Mouse (Mus musculus) midbrain, embryonic 16.5 days (tissue): ENCODE data around the gene Ndufa7. TPM values are rescaled to one million over a fixed set of nuclear protein-coding genes. Genes with fewer than 3 reads are reported as not detected.

Experiments
- ATAC-seq: fragments of 200-750 bp; cut with Nextera tagmentation; 2 replicates; pipeline ENCODE4 v1.8.0; 2017; ENCODE audit warnings: moderate TSS enrichment
- H3K27ac ChIP-seq: fragments of 300-500 bp; sonication (generic); 2 replicates; pipeline ENCODE4 v1.5.1; 2014; ENCODE audit warnings: mild to moderate bottlenecking, low read length, mixed read lengths
- H3K27me3 ChIP-seq: fragments of 300-500 bp; sonication (generic); 2 replicates; pipeline ENCODE4 v1.6.1; 2014; ENCODE audit warnings: low read depth, low read length, mixed read lengths; ENCODE audit not compliant: control insufficient read depth, insufficient read depth
- H3K36me3 ChIP-seq: fragments of 300-500 bp; sonication (generic); 2 replicates; pipeline ENCODE4 v1.6.1; 2014; ENCODE audit warnings: mild to moderate bottlenecking, low read length, moderate library complexity, mixed read lengths; ENCODE audit not compliant: control insufficient read depth, insufficient read depth
- H3K4me1 ChIP-seq: fragments of 300-500 bp; sonication (generic); 2 replicates; pipeline ENCODE4 v1.6.1; 2014; ENCODE audit warnings: mild to moderate bottlenecking, low read length, mixed read lengths; ENCODE audit not compliant: control insufficient read depth, insufficient read depth
- H3K4me2 ChIP-seq: fragments of 300-500 bp; sonication (generic); 2 replicates; pipeline ENCODE4 v1.6.1; 2014; ENCODE audit warnings: mild to moderate bottlenecking, low read length, mixed read lengths
- H3K4me3 ChIP-seq: fragments of 300-500 bp; sonication (generic); 2 replicates; pipeline ENCODE4 v1.5.1; 2014; ENCODE audit warnings: low read depth, mild to moderate bottlenecking, low read length, moderate library complexity, mixed read lengths
- H3K9ac ChIP-seq: fragments of 300-500 bp; sonication (generic); 2 replicates; pipeline ENCODE4 v1.6.1; 2014; ENCODE audit warnings: low read depth, low read length, mixed read lengths
- H3K9me3 ChIP-seq: fragments of 300-500 bp; sonication (generic); replicated peaks from 2 replicates; pipeline ENCODE4 v1.6.1; 2014; ENCODE audit warnings: mild to moderate bottlenecking, low read length, mixed read lengths; ENCODE audit not compliant: control insufficient read depth, poor library complexity, severe bottlenecking
- WGBS: fragments of 180-500 bp; shearing (Covaris S2); extraction: QIAGEN DNeasy Blood & Tissue Kit; methylation state at CpG from one replicate; pipeline ENCODE4 v1.1.7; 2014; 5-methylcytosine and 5-hydroxymethylcytosine counted together
- polyA plus RNA-seq: library from polyadenylated mRNA; unstranded; fragments of >200 nt; fragmentation: Nextera tagmentation; extraction: Ambion mirVana; gene quantifications from 2 replicates; pipeline ENCODE4 v1.2.1, GENCODE M21; 2015

Gene Ndufa7
- polyA plus RNA-seq, 1 experiment from 2014 or later = 428 TPM

DNA sequence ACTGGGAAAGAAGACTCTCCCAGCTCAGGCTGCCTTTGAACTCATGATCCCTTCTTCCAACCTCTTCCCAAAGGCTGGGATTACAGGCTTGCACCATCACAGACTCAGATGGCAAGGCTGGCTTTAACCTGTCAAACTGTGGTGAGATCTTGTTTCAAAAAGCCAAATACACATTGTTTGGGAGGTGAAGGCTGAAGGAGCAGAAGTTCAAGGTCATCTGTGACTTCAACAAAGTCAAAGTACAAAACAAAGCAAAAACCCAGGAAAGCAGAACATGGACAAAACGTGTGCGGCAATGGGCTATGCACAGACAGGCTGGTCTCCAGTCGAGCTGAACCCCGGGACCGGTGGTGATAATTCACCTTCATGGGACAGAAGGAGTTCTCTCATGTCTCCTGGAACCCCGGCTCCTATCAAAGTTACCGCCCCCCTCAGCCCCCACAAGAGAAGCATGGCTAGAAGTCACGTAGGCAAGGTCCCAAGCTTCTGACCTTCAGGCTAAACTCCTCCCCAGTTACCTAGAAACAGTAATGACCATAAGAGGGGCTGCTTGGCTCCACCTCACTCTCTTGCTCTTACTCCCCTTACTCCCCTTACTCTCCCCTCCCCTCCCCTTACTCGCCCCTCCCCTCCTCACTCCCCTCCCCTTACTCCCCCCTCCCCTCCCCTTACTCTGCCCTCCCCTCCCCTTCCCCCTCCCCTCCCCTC lies 17.0 kb upstream of the Ndufa7 start:
- H3K4me2 ChIP-seq = no peak overlapping the region

DNA sequence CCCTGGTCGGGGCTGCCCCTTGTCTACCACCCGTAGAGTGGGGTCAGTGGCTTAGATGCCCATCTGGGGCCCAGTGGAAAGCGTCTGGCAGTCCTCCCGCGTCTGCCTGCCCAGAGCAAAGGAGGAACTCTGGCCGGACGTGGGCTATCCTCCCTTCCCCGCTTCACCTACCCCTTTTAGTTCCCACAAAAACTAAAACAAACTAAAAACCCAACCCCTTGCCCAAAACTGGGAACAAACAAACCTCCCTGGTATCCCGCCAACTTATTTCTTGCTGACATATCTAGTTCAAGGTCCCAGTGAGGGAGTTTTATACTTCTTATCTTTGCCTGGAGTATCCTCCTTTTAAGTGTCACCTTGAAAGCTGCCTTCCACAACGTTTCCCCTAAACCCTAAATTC lies 16.2 kb upstream of the Ndufa7 start:
- ATAC-seq = no peak
- no peak overlapping the region for H3K4me3 ChIP-seq
- H3K9ac ChIP-seq = no peak overlapping the region
- no peaks in the 10 kb centered on the region for H3K36me3 ChIP-seq
- H3K4me2 ChIP-seq = no peak overlapping the region
- H3K9me3 ChIP-seq = no peaks in the 10 kb centered on the region
- H3K27ac ChIP-seq = no peak overlapping the region
- H3K4me1 ChIP-seq = no peaks in the 10 kb centered on the region
- no peaks in the 10 kb centered on the region; the same call in 1 of the 2 replicates for H3K27me3 ChIP-seq
- 50% methylated on average over 10 of the region's 10 CpGs for WGBS

More for the DNA sequence above, 17.0 kb upstream of the Ndufa7 start:
- Histone ChIP-seq H3K27me3 (no peaks in the 10 kb centered on the region; the same call in 1 of the 2 replicates), H3K9me3 (no peaks in the 10 kb centered on the region), H3K4me3 (no peak overlapping the region), H3K36me3 (no peaks in the 10 kb centered on the region), H3K4me1 (no peaks in the 10 kb centered on the region), H3K9ac (no peak overlapping the region), H3K27ac (no peak overlapping the region)
- 55% methylated on average over 8 of the region's 9 CpGs for WGBS
- no peak for ATAC-seq

DNA sequence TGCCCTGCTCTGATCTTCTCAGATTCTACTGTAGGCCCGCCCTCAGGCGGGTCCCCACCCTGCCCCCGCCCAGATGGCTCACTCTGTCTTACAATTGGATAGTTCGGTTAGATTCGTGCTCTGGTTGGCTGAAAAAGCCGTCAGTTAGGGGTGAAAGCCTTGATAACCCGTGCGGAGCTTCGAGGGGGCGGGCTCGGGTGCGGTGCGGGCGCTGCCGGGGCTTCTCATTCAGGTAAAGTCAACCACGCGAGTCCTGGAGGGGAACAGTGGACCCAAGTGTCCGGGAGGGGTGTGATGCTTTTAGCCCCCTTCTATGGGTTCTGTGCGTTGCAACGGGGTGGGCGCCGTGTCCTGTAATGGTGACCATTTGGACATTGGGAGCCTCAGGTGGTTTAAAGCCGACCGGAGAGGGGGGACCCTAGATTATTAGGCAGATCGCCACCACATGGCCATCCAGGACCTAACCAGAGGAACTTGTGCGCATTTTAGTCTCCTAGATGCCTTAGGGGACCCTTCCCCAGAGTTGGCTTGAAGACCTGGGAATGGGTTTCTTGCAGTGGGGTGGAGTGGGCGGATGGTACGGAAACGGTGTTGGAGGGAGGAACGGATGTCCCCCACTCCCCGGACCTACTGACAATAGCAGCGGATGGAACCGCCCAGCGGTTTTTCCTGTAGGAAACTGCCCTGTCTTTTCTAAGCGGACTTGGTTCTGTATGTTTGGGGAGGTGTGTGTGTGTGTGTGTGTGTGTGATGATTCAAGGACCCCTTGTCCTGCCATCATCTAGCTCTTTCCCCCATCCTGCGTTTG lies 13.8 kb upstream of the Ndufa7 start, which contains the start of gene Kank3:
TSS of gene Kank3 (plus strand) at position 186 of the 808 bp plus-strand sequence.
- Histone ChIP-seq H3K9me3 (no peaks in the 10 kb centered on the region), H3K4me3 (peak within 1 kb of the TSS; percentile 41), H3K27me3 (no peaks in the 10 kb centered on the region; the same call in 1 of the 2 replicates), H3K4me2 (peak within 1 kb of the TSS; percentile 69), H3K36me3 (no peaks in the 10 kb centered on the region), H3K27ac (no peak within 1 kb of the TSS), H3K9ac (peak within 1 kb of the TSS; percentile 58), H3K4me1 (no peaks in the 10 kb centered on the region)
- peak; percentile 98 for ATAC-seq
- WGBS = 2% methylated on average over 36 of the region's 36 CpGs

DNA sequence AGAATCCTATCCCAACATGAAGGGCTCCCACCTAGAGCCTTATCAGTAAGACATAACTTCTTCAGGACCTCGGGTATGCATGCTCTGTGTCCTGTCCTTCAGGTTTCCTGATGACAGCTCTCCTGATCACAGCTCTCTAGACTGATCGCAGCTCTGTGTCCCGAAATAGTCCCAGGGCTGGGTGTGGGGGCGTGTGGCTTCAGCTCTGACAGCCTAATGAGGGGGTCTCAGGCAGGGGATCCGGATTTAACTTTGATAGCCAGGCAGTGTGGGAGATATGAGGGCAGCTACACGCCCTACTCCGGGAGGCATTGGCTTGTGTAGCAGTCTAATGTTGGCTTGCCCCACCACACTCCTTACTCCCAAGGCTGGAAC lies 13.2 kb upstream of the Ndufa7 start:
- peak overlapping the region; percentile 41 for H3K4me3 ChIP-seq
- peak overlapping the region; percentile 69 for H3K4me2 ChIP-seq
- 35% methylated on average over 7 of the region's 7 CpGs for WGBS
- peak overlapping the region; percentile 58 for H3K9ac ChIP-seq
- no peaks in the 10 kb centered on the region; the same call in 1 of the 2 replicates for H3K27me3 ChIP-seq
- no peaks in the 10 kb centered on the region for H3K36me3 ChIP-seq
- 0 out of 2 replicates have a peak, but pooled peaks have one; percentile 6 for ATAC-seq
- H3K4me1 ChIP-seq = no peaks in the 10 kb centered on the region
- H3K9me3 ChIP-seq = no peaks in the 10 kb centered on the region
- H3K27ac ChIP-seq = no peak overlapping the region

DNA sequence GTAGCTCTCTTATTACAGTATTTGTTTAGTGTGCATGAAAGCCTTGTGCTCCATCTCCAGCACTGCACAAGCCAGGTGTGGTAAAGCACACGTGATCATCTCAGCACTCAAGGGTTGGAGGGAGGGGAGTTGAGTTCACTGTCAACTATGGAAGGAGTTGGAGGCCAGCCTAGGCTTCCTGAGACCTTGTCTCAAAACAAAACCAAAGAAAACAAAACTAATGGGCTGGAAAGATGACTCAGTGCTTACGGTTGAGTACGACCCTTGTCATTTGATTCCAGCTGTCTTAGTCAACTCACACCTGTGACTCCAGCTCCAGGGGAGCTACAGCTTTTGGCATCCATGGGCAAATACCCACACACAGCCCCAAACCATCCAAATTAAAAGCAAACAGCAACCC lies 11.9 kb upstream of the Ndufa7 start:
- WGBS = 64% methylated on average over 3 of the region's 3 CpGs

DNA sequence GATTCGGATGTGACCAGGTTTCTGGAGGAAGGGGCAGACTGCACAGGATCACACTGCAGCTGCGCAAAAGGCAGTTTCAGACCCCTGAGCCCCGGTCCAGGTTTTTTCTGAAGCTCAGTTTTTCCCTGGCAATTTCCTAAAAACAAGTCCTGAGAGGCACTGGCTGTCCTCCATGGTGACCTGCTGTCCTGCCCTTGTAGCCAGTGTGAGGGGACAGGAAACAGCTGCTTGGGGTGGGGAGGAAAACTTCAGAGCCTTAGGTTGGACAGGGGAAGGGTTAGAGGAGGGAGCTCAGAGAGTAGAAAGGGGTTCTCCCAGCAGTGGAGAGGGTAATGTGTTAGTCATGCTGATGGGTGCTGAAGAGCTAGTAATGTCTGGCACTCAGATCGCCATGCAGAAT lies 11.4 kb upstream of the Ndufa7 start:
- no peaks in the 10 kb centered on the region for H3K27me3 ChIP-seq
- no peak overlapping the region for H3K27ac ChIP-seq
- no peak for ATAC-seq
- no peaks in the 10 kb centered on the region for H3K36me3 ChIP-seq
- no peaks in the 10 kb centered on the region for H3K9me3 ChIP-seq
- H3K4me1 ChIP-seq = peaks cover 7% of the 10 kb centered on the region
- no peak overlapping the region for H3K4me2 ChIP-seq
- no peak overlapping the region for H3K9ac ChIP-seq
- WGBS = 74% methylated on average over 4 of the region's 4 CpGs
- H3K4me3 ChIP-seq = no peak overlapping the region

More for the DNA sequence above, 11.9 kb upstream of the Ndufa7 start:
- H3K36me3 ChIP-seq = no peaks in the 10 kb centered on the region
- H3K4me3 ChIP-seq = no peak overlapping the region
- no peak overlapping the region for H3K4me2 ChIP-seq
- H3K9ac ChIP-seq = no peak overlapping the region
- H3K4me1 ChIP-seq = peaks cover 6% of the 10 kb centered on the region; the same call in 1 of the 2 replicates
- no peak overlapping the region for H3K27ac ChIP-seq
- no peaks in the 10 kb centered on the region for H3K27me3 ChIP-seq
- no peak for ATAC-seq
- H3K9me3 ChIP-seq = no peaks in the 10 kb centered on the region

DNA sequence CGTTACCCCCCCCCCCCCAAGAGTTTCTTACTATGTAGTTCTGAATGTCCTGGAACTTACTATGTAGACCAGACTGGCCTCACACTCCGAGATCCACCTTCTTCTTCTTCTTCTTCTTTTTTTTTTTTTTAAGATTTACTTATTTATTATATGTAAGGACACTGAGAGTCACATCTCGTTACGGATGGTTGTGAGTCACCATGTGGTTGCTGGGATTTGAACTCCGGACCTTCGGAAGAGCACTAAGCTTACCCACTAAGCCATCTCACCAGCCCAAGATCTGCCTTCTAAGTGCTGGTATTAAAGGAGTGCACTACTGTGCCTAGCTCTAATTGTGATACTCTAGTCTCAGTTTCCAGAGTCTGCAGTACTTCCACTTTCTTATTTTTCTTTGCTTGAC lies 9.0 kb upstream of the Ndufa7 start:
- Histone ChIP-seq H3K4me3 (no peak overlapping the region), H3K27me3 (no peaks in the 10 kb centered on the region), H3K36me3 (no peaks in the 10 kb centered on the region), H3K27ac (no peak overlapping the region), H3K4me2 (no peak overlapping the region), H3K9me3 (no peaks in the 10 kb centered on the region), H3K9ac (no peak overlapping the region), H3K4me1 (peaks cover 16% of the 10 kb centered on the region)
- 95% methylated on average over 5 of the region's 6 CpGs for WGBS
- ATAC-seq = no peak

DNA sequence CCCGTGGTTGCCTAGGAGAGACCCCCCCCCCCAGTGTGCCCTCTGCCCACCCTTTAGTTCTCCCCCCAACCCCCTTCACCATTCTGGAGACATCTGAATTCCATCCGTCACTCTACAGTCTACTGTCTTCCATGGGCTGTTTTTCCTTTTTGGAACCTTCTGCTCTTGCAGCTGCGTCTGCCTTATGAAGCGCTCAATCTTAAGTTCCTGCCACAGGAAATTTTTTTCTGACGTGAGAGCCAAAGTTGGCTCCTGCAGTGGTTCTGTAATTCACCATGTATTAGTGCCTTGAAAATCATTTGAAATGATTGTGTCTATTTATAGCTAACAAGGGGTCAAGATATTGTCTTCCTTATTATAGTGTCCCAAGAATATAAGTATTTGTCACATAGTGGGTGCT lies 7.8 kb upstream of the Ndufa7 start:
- H3K9ac ChIP-seq = peak overlapping the region; percentile 79; the same call in 1 of the 2 replicates
- no peak for ATAC-seq
- no peaks in the 10 kb centered on the region for H3K27me3 ChIP-seq
- peak overlapping the region; percentile 50; the same call in 1 of the 2 replicates for H3K4me3 ChIP-seq
- H3K36me3 ChIP-seq = peaks cover 6% of the 10 kb centered on the region; the same call in 1 of the 2 replicates
- peaks cover 17% of the 10 kb centered on the region for H3K4me1 ChIP-seq
- H3K9me3 ChIP-seq = no peaks in the 10 kb centered on the region
- peak overlapping the region; percentile 81 for H3K4me2 ChIP-seq
- WGBS = 74% methylated on average over 5 of the region's 5 CpGs
- peak overlapping the region; percentile 86 for H3K27ac ChIP-seq
